Mouse (Mus musculus) embryo, embryonic 10.5 days (tissue): ENCODE measurements around the gene Atp5g2.
"Not testable (repeated sequence)": the region's sequence is repeated elsewhere in the genome, so short reads cannot be mapped to it uniquely, and the experiment has no call there.

Experiments
- DNase-seq: peaks from one replicate; pipeline ENCODE4 v3.0.0-alpha.2; 2015; ENCODE audit warnings: low spot score

The Atp5g2 gene

DNA sequence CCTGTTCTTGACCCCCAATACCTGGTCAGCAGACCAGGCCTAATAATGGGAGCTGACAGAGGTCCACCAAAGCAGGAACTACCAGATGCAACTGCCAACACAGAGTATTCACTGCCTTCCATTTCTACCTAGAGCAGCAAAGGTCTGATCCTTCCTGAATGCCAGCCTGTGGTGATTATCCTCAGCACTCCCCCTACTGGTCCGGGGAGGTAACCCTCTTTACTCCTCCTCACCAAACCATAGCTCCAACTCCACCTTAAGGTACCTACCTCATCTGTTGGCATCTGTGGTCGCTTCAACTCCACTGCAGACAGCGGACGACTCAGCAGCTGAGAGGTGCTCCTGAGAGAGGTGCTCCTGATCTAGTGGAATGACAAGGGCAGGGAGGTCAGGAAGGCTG lies 6.7 kb downstream of the Atp5g2 start:
- peak; percentile 70 for DNase-seq

DNA sequence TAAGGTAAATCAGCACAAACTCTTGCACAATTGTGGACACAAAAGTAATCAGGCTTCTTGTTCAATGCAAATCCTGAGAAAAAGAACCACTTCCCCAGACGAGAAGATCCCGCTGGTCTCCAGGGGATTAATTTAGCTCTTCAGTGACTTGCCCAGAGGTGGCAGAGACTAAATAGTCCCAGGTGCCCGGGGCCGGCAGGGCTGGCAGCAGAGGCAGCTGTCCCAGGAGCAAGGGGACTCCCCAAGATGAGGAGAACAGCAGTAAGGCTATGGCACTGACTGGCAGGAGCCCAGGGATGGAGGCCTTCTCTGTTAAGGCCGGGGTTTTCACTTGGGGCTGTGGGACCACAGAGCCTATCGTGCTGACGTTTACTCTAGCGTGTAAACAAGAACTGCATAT lies 8.3 kb downstream of the Atp5g2 start:
- DNase-seq: no peak

DNA sequence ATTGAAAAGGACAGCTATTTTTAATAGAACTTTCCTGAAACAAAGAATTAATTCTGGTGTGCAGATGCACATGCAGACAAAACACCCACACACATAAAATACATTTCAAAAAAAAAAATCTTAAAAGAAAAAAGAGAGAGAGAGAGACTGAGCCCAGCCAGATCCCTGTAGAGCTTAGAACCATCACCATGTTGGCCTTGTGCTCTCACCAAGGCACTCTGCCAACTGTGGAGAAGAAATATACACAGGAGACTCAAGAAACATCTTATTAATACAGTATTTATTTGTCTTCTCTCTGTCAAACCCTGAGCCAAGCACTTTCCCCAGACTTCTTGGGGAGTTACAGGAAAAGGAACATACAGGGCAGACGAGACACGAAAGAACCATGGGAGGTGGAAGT lies 9.6 kb downstream of the Atp5g2 start:
- not testable (repeated sequence) for DNase-seq

DNA sequence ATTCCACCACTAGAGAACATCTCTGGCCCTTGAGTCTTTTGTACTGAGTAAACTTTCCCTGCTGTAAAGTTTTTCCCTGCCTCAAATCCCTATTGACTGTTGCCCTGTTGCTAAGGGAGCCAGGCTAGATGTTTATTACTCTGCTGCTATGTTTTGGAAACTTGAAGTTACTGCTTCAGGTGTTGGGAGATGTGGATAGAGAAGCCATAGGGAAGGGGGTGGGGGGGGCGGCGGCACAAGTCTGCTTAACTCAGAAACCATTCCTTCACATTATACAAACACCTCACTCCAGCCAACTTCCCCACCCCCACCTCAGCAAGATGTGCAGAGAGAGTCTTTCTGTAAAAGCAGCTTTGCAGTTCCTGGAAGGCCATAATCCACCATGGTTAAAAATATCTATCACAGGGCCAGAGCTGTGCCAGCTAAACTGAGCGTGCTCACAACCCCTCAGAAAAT lies 14.2 kb downstream of the Atp5g2 start:
- DNase-seq: peak; percentile 18

DNA sequence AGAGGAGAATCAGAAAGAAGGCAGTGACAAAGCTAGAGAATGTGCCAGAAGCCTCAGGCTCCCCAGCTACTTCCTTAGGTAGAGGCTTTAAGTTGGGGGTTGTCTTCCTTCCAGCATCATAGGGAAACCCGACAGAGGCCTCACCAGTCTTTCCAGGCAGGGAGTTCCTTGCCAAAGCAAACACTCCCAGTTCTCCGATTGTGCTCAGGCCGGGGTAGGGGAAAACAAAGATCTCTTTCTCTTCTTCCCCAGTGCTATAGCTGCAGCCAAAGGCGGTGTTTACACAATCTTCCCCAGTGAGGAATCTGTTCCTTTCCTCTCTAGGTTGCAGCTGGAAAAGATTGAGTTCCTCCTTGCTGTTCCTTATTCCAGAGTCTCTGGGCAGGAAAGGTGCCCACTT lies 15.5 kb downstream of the Atp5g2 start:
- DNase-seq: peak; percentile 57

DNA sequence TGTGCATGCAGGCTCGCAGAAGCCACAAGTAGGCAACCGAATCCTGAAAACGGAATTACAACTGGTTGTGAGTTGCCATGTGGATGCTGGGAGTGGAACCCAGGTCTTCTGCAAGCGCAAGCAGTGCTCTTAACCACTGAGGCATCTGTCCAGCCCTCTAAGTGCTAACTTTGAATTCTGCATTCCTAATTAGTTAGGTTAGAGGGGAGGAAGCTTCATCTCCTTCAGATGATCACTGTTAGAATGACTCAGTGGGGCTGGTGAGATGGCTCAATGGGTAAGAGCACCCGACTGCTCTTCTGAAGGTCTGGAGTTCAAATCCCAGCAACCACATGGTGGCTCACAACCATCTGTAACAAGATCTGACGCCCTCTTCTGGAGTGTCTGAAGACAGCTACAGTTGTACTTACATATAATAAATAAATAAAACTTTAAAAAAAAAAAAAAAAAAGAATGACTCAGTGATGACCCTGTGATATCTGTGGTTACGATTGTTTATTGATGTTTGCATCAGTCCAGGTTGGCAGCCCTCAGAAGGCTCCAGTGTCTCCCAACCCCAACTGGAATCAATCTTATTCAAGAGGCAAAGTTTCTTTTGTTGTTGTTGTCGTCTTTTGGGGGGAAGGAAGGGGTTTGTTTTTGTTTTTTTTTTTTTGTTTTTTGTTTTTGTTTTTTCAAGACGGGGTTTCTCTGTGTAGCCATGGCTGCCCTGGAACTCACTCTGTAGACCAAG lies 20.1 kb downstream of the Atp5g2 start:
- DNase-seq: not testable (repeated sequence)

DNA sequence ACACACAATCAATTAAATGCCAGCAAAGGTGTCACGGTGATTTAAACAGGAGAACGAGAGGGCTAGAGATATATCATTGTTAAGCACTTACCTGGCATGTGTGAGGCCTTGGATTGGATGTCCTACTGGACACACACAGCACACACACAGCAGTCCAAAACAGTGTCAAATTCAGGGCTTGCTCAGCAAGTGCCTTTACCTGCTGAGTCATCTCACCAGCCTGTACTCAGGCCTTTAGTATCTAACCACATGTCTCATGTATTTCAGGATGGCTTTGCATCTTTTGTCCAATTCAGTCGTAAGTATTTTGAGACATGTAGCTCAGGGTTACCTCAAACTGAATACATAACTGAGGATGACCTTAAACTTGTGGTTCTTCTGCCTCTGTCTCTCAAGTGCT lies 21.0 kb downstream of the Atp5g2 start:
- no peak for DNase-seq

DNA sequence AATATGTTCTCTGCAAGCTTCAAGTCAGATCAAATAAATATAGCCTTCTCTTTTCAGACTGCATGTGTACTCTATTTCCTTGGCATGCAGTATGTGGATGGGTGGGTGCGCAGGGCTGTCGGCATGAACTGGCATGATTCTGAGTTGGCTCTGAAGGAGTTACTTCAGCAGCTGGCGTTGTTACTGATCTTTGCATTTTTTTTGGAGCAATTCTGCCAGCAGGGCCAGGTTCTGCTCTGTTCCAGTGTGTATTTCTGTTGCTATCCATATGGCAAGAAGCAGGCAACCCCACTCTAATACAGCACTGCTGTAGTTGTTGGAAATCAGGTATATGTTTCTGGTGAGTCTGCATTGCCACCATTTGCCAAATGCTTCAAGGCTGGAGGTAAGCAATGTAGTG lies 36.3 kb downstream of the Atp5g2 start:
- DNase-seq: no peak

DNA sequence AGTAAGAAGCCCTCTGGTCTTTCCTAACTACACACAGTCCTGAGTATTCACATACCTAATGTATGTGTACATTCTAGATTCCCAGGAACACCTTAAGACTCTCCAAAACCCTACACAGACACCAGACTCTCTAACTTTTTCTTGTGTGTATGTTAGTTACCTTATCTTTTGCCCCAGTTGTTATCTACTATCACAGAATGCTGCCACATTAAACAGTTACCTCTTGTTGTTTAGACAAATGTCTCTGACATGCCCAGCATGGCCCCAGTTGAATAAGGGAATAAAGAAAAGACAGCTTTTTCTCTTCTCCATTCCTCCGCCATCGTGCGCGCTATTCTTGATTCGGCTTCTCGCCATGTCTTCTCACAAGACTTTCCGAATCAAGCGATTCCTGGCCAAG lies 37.5 kb downstream of the Atp5g2 start:
- no peak for DNase-seq

DNA sequence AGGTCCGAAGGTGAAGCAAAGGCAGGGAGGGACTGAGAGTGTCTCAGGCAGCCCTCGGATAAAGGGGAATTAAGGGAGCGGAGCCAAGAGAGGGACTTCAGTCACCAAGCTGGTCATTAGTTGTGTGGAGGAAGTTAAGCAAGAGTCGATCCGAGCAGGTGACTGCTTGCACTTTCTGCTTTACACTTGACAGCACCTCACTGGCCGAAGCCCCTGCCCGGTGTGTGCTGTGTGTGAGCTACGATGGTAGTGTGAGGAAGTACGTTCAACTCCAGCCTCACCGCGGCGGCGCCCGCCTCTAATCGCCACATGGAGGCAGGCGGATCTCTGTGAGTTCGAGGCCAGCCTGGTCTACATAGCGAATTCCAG lies 46.5 kb downstream of the Atp5g2 start:
- no peak for DNase-seq

DNA sequence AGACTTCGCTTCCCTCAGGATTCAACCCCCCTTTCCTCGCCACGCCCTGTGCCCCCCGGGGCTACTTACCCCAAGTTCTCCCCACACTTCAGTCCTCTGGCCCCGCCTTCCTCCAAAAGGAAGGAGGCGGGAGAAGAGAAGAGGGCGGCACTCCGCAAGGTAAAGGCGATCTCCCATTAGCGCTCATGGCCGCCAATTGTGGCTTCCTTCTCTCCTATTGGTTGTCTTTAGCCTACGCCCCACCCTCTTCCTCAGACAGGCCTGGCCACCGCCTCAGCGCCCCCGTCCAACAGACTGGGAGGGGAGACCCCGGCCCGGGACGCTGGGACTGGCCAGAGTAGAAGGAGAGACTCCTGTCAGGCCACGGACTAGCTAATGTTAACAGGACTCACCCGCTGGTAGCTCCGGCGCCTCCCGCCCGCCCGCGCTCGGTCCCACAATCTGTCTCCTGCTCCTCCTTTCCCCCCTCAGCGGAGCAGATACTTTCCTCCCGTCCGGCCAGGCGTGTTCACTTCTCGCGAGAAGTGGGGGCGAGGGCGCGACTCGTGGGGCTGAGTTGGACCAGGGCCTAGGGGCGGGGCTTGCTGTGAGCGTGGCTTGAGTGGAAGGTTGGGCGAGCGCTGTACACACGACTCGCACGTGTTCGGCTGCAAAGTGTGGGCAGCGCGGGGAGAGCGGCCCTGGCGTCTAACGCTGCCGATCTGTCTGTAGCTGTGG lies 47.0 kb downstream of the Atp5g2 start, which contains the start of the genes Gm28047 and Atf7:
TSS of gene Gm28047 (minus strand) at position 98 of the 717 bp plus-strand sequence.
TSS of gene Atf7 (minus strand) at position 495 of the 717 bp plus-strand sequence.
- DNase-seq: peak; percentile 99

DNA sequence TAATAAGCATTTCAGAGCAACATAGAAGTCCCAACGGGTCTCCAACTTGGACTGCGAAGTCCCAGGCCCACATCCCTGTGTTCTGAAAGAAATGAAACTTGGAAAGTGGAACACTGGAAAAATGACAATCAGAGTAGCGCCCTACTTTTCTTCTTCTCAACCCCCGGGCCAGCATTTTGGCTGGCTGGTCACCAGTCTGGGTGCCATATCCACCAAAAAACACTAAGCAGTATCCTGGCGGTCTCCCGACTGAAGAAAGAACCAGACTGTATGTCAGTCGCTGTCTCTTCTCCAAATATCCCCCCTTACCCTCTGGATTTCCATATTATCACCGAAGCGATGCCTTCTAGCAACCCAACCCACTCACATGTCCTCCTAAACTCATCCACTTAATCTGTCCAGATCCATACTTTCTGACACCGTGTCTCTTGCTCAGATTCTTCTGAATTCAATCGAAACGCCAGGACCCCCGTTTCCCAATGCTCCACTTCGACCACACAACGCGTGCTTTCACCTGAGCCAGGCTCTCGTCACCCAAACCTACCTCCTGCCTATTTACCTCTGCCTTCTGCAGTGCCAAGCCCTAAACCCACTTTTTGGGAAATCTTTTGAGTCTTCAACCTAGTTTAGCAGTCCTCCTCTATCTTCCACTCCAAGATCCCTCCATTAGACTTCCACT lies 47.7 kb downstream of the Atp5g2 start:
- peak; percentile 32 for DNase-seq

DNA sequence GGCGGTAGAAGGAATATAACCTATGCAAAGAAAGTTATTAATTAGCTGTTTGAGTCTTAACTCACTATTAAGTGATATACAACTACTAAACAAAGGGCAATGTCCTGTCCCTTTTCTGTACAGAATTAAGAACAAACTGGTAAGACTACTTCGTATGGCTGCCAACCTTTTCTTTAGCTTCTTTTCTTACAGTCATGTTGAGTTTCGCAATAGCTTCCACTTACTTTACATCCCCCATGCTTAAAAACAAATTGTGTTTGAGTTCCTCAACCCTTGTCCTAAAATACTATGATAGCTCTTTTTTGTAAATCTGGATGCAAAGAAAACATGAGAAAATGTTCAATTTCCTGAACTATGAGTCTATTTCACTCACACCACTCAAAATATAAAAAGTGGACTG lies 49.0 kb downstream of the Atp5g2 start:
- DNase-seq: no peak

DNA sequence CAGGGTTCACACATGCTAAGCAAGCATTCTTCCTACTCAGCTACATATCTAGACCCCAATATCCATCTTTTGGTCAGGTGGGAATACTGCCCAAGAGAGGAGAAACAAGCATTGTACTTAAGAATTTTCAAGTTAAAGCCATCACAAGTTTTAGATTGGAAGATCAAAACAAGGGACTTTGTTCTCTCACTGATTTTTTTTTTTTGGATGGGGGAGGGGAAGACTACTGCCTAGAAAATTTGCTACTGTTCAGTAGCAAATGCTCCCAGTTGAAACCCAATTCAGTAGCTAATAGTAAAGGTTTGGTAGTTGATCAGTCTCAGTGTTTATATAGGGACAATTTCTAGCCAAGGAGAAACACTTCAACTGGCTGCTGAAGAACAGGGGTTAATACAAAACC lies 49.6 kb downstream of the Atp5g2 start:
- no peak for DNase-seq

DNA sequence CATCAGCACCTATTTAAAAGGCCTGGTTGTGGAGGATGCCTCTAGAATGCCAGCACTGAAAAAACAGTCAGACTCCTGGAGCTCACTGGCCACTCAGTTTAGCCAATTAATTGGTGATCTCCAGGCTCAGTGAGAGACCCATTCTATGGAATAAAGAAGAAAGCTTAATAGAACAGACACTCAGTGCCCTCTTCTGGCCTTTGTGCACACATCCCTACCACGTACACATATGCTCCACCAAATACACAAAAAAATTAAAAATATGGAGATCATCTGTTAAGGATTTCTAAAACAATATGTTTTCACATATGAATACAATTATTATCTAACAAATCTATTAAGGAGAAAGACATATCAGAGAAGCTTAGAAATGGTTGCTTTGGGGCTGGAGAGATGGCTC lies 51.4 kb downstream of the Atp5g2 start:
- DNase-seq: no peak

DNA sequence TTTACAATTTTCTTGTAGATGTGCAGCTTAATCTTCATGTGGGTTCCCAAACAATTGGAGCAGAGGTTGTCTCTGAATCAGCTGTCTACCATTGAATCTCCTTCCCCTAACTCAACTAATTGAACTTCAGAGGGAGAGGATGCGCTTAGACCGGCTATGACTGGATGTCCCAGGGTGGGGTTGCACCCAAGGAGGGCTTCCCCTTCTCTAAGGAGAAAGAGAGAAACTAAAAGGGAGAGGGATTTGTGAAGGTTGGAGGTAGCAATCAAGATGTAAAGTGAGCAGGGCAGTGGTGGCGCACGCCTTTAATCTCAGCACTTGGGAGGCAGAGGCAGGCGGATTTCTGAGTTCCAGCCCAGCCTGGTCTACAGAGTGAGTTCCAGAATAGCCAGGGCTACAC lies 52.7 kb downstream of the Atp5g2 start:
- DNase-seq: no peak

DNA sequence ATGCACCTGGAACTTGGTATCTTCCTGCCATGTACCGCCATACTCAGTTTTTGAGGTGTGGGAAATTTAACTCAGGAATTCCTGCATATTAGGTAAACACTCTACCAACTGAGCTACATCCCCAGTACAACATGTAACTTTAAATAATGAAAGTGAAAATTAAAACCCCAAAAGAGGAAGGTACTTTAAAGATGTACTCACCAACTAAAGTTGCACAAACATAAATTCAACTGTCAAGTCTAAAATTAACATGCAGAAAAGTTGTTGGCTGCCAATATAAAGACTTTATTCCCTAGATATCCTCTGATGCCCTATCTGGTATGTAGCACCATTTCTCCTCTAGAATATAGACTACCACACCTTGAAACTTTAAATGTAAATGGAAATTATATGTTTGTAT lies 54.5 kb downstream of the Atp5g2 start:
- DNase-seq: no peak

DNA sequence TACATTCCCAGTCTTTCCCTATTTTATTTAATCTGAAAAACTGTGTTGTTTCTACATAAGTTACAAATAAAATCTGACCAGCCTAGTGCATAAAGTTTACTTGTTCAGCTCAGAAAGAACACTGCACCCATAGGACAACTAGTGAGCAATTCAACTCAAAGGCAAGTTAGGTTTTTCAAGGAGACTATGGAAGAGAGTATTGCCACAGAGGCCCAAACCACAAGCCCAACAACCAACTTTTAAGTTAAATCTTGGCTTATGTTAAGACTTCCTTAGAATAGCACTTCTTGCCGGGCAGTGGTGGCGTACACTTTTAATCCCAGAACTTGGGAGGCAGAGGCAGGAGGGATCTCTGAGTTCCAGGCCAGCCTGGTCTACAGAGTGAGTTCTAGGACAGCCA lies 56.0 kb downstream of the Atp5g2 start:
- DNase-seq: no peak

DNA sequence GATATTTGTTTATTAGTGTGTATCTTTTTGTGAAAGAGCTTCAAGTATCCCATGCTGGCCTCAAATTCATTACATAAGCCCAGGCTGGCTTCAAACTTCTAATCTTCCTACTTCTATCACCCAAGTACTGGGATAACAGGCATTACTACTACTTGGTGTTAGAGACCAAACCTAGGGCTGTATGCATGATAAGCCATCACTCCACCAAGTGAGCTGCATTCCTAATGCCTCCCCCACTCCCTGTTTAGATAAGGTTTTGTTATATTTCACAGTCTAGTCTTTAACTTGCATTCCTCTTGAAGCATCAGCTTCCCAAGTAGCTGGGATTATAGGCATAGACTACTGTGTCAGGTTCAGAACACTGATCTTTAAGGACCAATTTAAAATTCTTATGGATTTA lies 57.9 kb downstream of the Atp5g2 start:
- no peak for DNase-seq

DNA sequence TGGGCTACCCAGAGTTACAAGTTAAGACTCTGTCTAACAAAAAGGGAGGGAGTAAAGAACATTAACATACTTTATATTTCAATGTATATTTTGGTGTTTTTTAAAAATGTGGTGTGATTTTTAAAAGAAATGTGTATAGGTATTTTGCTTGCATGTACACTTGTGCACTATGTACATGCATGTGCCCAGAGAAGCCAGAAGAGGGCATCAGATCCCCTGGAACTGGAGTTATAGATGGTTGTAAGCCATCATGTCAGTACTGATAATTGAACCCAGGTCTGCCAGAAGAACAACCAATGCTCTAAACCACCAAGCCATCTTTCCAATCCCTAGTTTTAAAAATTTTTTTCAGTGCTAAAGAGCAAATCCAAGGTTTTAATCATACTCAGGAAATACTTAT lies 59.2 kb downstream of the Atp5g2 start:
- DNase-seq: no peak
